Mouse (Mus musculus) kidney, adult 2 months (tissue): ENCODE measurements around the gene Ptprm.

ENCODE experiments used
- CTCF ChIP-seq: fragments of 200-500 bp; conservative IDR thresholded peaks from 2 replicates; pipeline ENCODE4 v1.5.1; 2011; ENCODE audit warnings: low read depth, mild to moderate bottlenecking, control low read depth, low read length, moderate library complexity, mixed read lengths; ENCODE audit not compliant: insufficient read depth, insufficient read length
- POLR2A ChIP-seq: fragments of 200-500 bp; IDR thresholded peaks from one replicate; pipeline ENCODE4 v1.6.1; 2011; ENCODE audit warnings: low read depth, low read length, control low read depth

DNA sequence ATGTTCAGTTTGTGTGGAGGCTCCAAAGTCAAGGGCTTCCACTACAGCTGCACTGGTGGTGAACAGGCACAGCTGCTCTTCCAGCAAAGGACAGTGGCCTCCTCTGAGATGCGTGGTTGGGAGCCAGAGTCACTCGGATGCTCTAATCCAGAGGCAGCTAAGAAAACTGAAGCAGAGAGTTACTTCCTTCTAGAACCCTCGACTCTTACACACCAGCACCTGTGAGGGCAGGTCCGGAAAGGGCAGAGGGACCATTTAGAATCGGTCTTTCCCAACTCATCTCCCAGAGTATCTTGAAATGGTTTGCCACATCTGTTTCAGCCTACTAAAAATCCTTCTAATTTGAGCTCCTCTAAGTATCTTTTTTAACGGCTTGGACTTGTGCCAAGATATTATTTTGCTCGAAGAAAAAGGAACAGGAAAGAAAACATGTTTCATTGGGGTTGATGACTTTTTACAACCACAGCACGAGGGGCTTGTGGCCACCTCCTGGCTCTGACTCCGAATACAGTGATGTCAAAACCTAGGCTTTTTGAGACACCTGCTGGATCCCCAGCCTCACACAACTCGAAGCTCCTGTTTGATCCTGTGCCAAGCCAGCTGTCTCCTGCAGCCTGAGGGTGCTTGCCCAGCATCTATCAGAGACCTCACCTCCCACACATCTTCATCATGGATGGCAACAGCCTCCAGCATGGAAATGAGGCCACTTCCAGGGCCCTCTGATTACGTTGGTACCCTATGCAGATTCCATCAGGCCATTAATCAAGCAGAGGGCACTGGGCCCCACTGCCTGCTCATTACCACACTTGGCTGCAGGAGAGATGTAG, 652.7 kb downstream of the Ptprm start:
- TF ChIP-seq CTCF (no peak), POLR2A (no peak)
